Mouse (Mus musculus) cortical plate, adult 2 months (tissue): Measurements from ENCODE around the gene Dgkh.

Experiments used
- CTCF ChIP-seq: fragments of 200-500 bp; IDR thresholded peaks from 2 replicates; pipeline ENCODE4 v1.5.1; 2011; ENCODE audit warnings: mild to moderate bottlenecking, control low read depth, low read length; ENCODE audit not compliant: insufficient read depth; ENCODE audit errors: extremely low read depth
- POLR2A ChIP-seq: fragments of 200-500 bp; IDR thresholded peaks from 2 replicates; pipeline ENCODE4 v1.6.1; 2011; ENCODE audit warnings: mild to moderate bottlenecking, low read length, control low read depth; ENCODE audit not compliant: insufficient read depth; ENCODE audit errors: extremely low read depth

- TF ChIP-seq CTCF (no peak), POLR2A (no peak)
Observed at GRCm38 (mm10) chr14:78532345-78532744, 200.2 kb downstream of the Dgkh start.
